Comparison of ENCODE assay signal across 8 mouse cellular contexts in genomic region chr7:127273925-127274789, GRCm38 (mm10). TPM values are rescaled to one million over a fixed set of nuclear protein-coding genes. Genes with fewer than 3 reads are reported as not detected.
DNase-seq lines count a peak whose midpoint lies in the region; ATAC-seq and TF ChIP-seq lines count a peak whose summit lies in the region.

Sephs2 (minus strand) TSS chr7:127274055.

- peak; percentile 92 for ATAC-seq in forebrain, embryonic 11.5 days (replicated peaks; ENCODE audit: low FRiP score)
- peak; percentile 88 for ATAC-seq in heart, embryonic 16.5 days (replicated peaks; ENCODE audit: extremely low read depth, insufficient read depth, low FRiP score)
- peak; percentile 82 for ATAC-seq in liver, embryonic 15.5 days (ENCODE audit: insufficient read depth)
- ATAC-seq in neural tube, embryonic 12.5 days (ENCODE audit: low FRiP score, low read depth), result peak; percentile 90

- no peak for TF ChIP-seq CTCF in CH12.LX (conservative IDR thresholded peaks at IDR 0.05 in 1 of 2, IDR thresholded peaks at IDR 0.05 in 1 of 2; ENCODE audit: low read depth in 2 of 2, low read length in 2 of 2)

- dilution Hi-C loops in CH12.LX (cut with MboI; ENCODE audit: extremely low pct_ligation_motif_present, extremely low pct_unique_long_range_greater_than_20kb, low sequenced_read_pairs), result no loop called here

- peaks cover 17 to 35% of the 10 kb centered on the region in 2 experiments for H3K36me3 ChIP-seq in CH12.LX (replicated peaks in 1 of 2; ENCODE audit: control insufficient read depth in 1 of 2, insufficient read depth in 1 of 2, low read length in 1 of 2)
- H3K36me3 ChIP-seq in forebrain, embryonic 11.5 days (ENCODE audit: control insufficient read depth, insufficient read depth, low read length), result peaks cover 8% of the 10 kb centered on the region; the same call in 1 of the 2 replicates
- H3K36me3 ChIP-seq in heart, embryonic 16.5 days (ENCODE audit: control insufficient read depth, insufficient read depth), result peaks cover 14% of the 10 kb centered on the region
- peaks cover 28% of the 10 kb centered on the region for H3K36me3 ChIP-seq in liver, embryonic 15.5 days (replicated peaks)
- peaks cover 9% of the 10 kb centered on the region for H3K36me3 ChIP-seq in neural tube, embryonic 12.5 days

- H3K27me3 ChIP-seq in CH12.LX (replicated peaks), result no peaks in the 10 kb centered on the region
- H3K27me3 ChIP-seq in forebrain, embryonic 11.5 days (ENCODE audit: control insufficient read depth, insufficient read depth, low read length), result no peaks in the 10 kb centered on the region
- no peaks in the 10 kb centered on the region for H3K27me3 ChIP-seq in heart, embryonic 16.5 days (ENCODE audit: control insufficient read depth, insufficient read depth, low read length)
- H3K27me3 ChIP-seq in liver, embryonic 15.5 days, result no peaks in the 10 kb centered on the region
- no peaks in the 10 kb centered on the region for H3K27me3 ChIP-seq in neural tube, embryonic 12.5 days (replicated peaks)

- H3K27ac ChIP-seq in CH12.LX (ENCODE audit: insufficient read depth, low read depth), result peak within 1 kb of the TSS; percentile 78
- peak within 1 kb of the TSS; percentile 62 for H3K27ac ChIP-seq in forebrain, embryonic 11.5 days (ENCODE audit: low read depth, low read length)
- H3K27ac ChIP-seq in heart, embryonic 16.5 days (ENCODE audit: low read length), result peak within 1 kb of the TSS; percentile 89
- H3K27ac ChIP-seq in liver, embryonic 15.5 days (replicated peaks), result peak within 1 kb of the TSS; percentile 87
- peak within 1 kb of the TSS; percentile 54 for H3K27ac ChIP-seq in neural tube, embryonic 12.5 days

- H3K9me3 ChIP-seq in CH12.LX (replicated peaks; ENCODE audit: low read length), result peaks cover 3% of the 10 kb centered on the region
- no peaks in the 10 kb centered on the region for H3K9me3 ChIP-seq in forebrain, embryonic 11.5 days (ENCODE audit: control insufficient read depth, low read length)
- H3K9me3 ChIP-seq in heart, embryonic 16.5 days (replicated peaks; ENCODE audit: control insufficient read depth, low read length), result no peaks in the 10 kb centered on the region
- H3K9me3 ChIP-seq in liver, embryonic 15.5 days (replicated peaks), result no peaks in the 10 kb centered on the region
- H3K9me3 ChIP-seq in neural tube, embryonic 12.5 days, result no peaks in the 10 kb centered on the region; the same call in 1 of the 2 replicates

- H3K4me3 ChIP-seq in CH12.LX (replicated peaks in 1 of 3; ENCODE audit: low read depth in 2 of 3, low read length in 2 of 3, poor library complexity in 1 of 3), result peak within 1 kb of the TSS; percentile 85 to 98 (median 98)
- H3K4me3 ChIP-seq in forebrain, embryonic 11.5 days (ENCODE audit: low read depth, low read length), result peak within 1 kb of the TSS; percentile 89
- peak within 1 kb of the TSS; percentile 82 for H3K4me3 ChIP-seq in heart, embryonic 16.5 days (ENCODE audit: low read length)
- peak within 1 kb of the TSS; percentile 87 for H3K4me3 ChIP-seq in liver, embryonic 15.5 days (replicated peaks)
- peak within 1 kb of the TSS; percentile 71 for H3K4me3 ChIP-seq in neural tube, embryonic 12.5 days

- H3K4me2 ChIP-seq in CH12.LX (ENCODE audit: insufficient read depth, low read depth, poor library complexity, severe bottlenecking), result peak within 1 kb of the TSS; percentile 79
- peak within 1 kb of the TSS; percentile 98 for H3K4me2 ChIP-seq in forebrain, embryonic 11.5 days (ENCODE audit: low read depth, low read length, severe bottlenecking)
- H3K4me2 ChIP-seq in heart, embryonic 16.5 days (ENCODE audit: low read depth, low read length), result peak within 1 kb of the TSS; percentile 92
- H3K4me2 ChIP-seq in liver, embryonic 15.5 days, result peak within 1 kb of the TSS; percentile 93
- H3K4me2 ChIP-seq in neural tube, embryonic 12.5 days (replicated peaks), result peak within 1 kb of the TSS; percentile 88

- DNase-seq in CH12.LX (ENCODE audit: extremely low read depth), result peak; percentile 95
- DNase-seq in c-Kit-positive CD71-positive TER-119-negative erythroid progenitor cells, embryonic 14.5 days (ENCODE audit: low read depth), result peak; percentile 94
- DNase-seq in forebrain, embryonic 11.5 days (ENCODE audit: low spot score), result peak; percentile 93
- DNase-seq in kidney, postnatal 36 days, result peak; percentile 95 to 98
- peak; percentile 91 for DNase-seq in telencephalon, adult 2 months (ENCODE audit: low read depth, low spot score)

- peaks cover 33% of the 10 kb centered on the region for H3K79me2 ChIP-seq in CH12.LX (replicated peaks; ENCODE audit: control insufficient read depth, extremely low read depth, insufficient read depth, poor library complexity, severe bottlenecking)

- 4% methylated on average over 39 of the region's 39 CpGs for WGBS in forebrain, embryonic 11.5 days
- WGBS in heart, embryonic 16.5 days, result 2% methylated on average over 39 of the region's 39 CpGs
- 2% methylated on average over 39 of the region's 39 CpGs for WGBS in liver, embryonic 15.5 days (ENCODE audit: insufficient replicate concordance)
- WGBS in neural tube, embryonic 12.5 days, result 3% methylated on average over 39 of the region's 39 CpGs

- in situ Hi-C loops in CH12.LX (cut with MboI; ENCODE audit: low pct_ligation_motif_present, low pct_unique_long_range_greater_than_20kb, low sequenced_read_pairs), result no loop called here

- no peak for TF ChIP-seq EP300 in CH12.LX (IDR thresholded peaks at IDR 0.05; ENCODE audit: low read length)

- TF ChIP-seq RAD21 in CH12.LX (IDR thresholded peaks at IDR 0.05; ENCODE audit: low read depth, low read length), result no peak

- peak within 1 kb of the TSS; percentile 93 for H3K9ac ChIP-seq in CH12.LX (ENCODE audit: insufficient read depth, low read depth)
- peak within 1 kb of the TSS; percentile 93 for H3K9ac ChIP-seq in forebrain, embryonic 11.5 days (ENCODE audit: low read length)
- H3K9ac ChIP-seq in heart, embryonic 16.5 days (ENCODE audit: low read length), result peak within 1 kb of the TSS; percentile 91
- H3K9ac ChIP-seq in liver, embryonic 15.5 days, result peak within 1 kb of the TSS; percentile 92
- H3K9ac ChIP-seq in neural tube, embryonic 12.5 days, result peak within 1 kb of the TSS; percentile 89

- peaks cover 21 to 60% of the 10 kb centered on the region in 2 experiments for H3K4me1 ChIP-seq in CH12.LX (ENCODE audit: control insufficient read depth in 1 of 2, insufficient read depth in 2 of 2)
- H3K4me1 ChIP-seq in forebrain, embryonic 11.5 days (replicated peaks; ENCODE audit: control insufficient read depth, insufficient read depth, low read length), result peaks cover 4% of the 10 kb centered on the region; the same call in 1 of the 2 replicates
- peaks cover 13% of the 10 kb centered on the region for H3K4me1 ChIP-seq in heart, embryonic 16.5 days (ENCODE audit: control insufficient read depth, insufficient read depth, low read length)
- peaks cover 68% of the 10 kb centered on the region for H3K4me1 ChIP-seq in liver, embryonic 15.5 days (replicated peaks)
- peaks cover 17% of the 10 kb centered on the region for H3K4me1 ChIP-seq in neural tube, embryonic 12.5 days

- peak; percentile 100 for TF ChIP-seq POLR2A in CH12.LX (IDR thresholded peaks at IDR 0.05; ENCODE audit: low read depth, low read length)

TF ChIP-seq in CH12.LX, 34 proteins besides CTCF, POLR2A, EP300 and RAD21 (continues in another document):
- TF ChIP-seq ZNF384 (IDR thresholded peaks at IDR 0.05; ENCODE audit: low read depth, low read length) (no peak), GABPA (IDR thresholded peaks at IDR 0.05; ENCODE audit: insufficient replicate concordance, low read depth, low read length) (no peak), ELF1 (IDR thresholded peaks at IDR 0.05; ENCODE audit: low read depth, low read length) (peak; percentile 76), NELFE (IDR thresholded peaks at IDR 0.05; ENCODE audit: low read depth, low read length) (peak; percentile 99), MXI1 (IDR thresholded peaks at IDR 0.05; ENCODE audit: low read depth, low read length) (peak; percentile 95), MAFK (IDR thresholded peaks at IDR 0.05; ENCODE audit: insufficient replicate concordance, low read length) (no peak), POLR2AphosphoS2 (IDR thresholded peaks at IDR 0.05; ENCODE audit: low read depth, low read length) (peak; percentile 95), USF1 (IDR thresholded peaks at IDR 0.05; ENCODE audit: low read depth, low read length) (peak; percentile 79), ZC3H11A (IDR thresholded peaks at IDR 0.05; ENCODE audit: low read depth, low read length) (no peak), TBP (conservative IDR thresholded peaks at IDR 0.05; ENCODE audit: low read depth, low read length) (peak; percentile 99), IRF4 (IDR thresholded peaks at IDR 0.05; ENCODE audit: low read depth, low read length) (peak; percentile 75), E2F4 (IDR thresholded peaks at IDR 0.05; ENCODE audit: insufficient replicate concordance, low read depth, low read length) (peak; percentile 81; the same call in 1 of the 2 replicates), RCOR1 (conservative IDR thresholded peaks at IDR 0.05; ENCODE audit: low read depth, low read length) (no peak; the same call in 1 of the 2 replicates), USF2 (conservative IDR thresholded peaks at IDR 0.05; ENCODE audit: low read depth, low read length) (peak; percentile 66), KAT2A (IDR thresholded peaks at IDR 0.05; ENCODE audit: insufficient replicate concordance, low read length) (no peak), ETS1 (conservative IDR thresholded peaks at IDR 0.05; ENCODE audit: low read depth, low read length) (peak; percentile 65; the same call in 1 of the 2 replicates), BHLHE40 (IDR thresholded peaks at IDR 0.05; ENCODE audit: low read depth, low read length) (peak; percentile 98), SMC3 (IDR thresholded peaks at IDR 0.05; ENCODE audit: low read depth, low read length) (no peak), UBTF (IDR thresholded peaks at IDR 0.05; ENCODE audit: low read depth, low read length) (no peak), MAX (IDR thresholded peaks at IDR 0.05; ENCODE audit: low read length) (peak; percentile 94), ZMIZ1 (IDR thresholded peaks at IDR 0.05; ENCODE audit: low read depth, low read length) (peak; percentile 99), CHD1 (IDR thresholded peaks at IDR 0.05; ENCODE audit: low read depth, low read length) (no peak; the same call in 1 of the 2 replicates), TCF12 (IDR thresholded peaks at IDR 0.05; ENCODE audit: low read depth, low read length) (peak; percentile 85)

RNA-seq across cellular contexts. Expression of gene Sephs2, which starts in this region (rescaled TPM):
- total RNA-seq in CH12.LX (2012; rRNA removed) (209 and 215 TPM in 2 replicates), CH12.LX (2014; rRNA removed) (203 and 223 TPM in 2 replicates)
- 158 and 159 TPM in 2 replicates for polyA plus RNA-seq in CH12.LX (2012; ENCODE audit: insufficient read length, low read depth)
- 86.2 and 87.0 TPM in 2 replicates for polyA plus RNA-seq in forebrain, embryonic 11.5 days (2014; fragmentation: Nextera tagmentation; extraction: Ambion mirVana)
- 48.7 and 52.8 TPM in 2 replicates for polyA plus RNA-seq in heart, embryonic 16.5 days (2015; fragmentation: Nextera tagmentation; extraction: Ambion mirVana)
- 162 and 175 TPM in 2 replicates for polyA plus RNA-seq in liver, embryonic 15.5 days (2015; fragmentation: Nextera tagmentation; extraction: Ambion mirVana)
- polyA plus RNA-seq in neural tube, embryonic 12.5 days (2016; fragmentation: Nextera tagmentation; extraction: Ambion mirVana), result 65.2 and 73.1 TPM in 2 replicates

Comparison
In these comparisons a context has a peak if more than half of its experiments do, and no peak if none do; other contexts are left out.
1. Peak in every context shown above with its lines: DNase-seq, ATAC-seq, H3K4me3 ChIP-seq and H3K27ac ChIP-seq.